Mouse (Mus musculus): Measurements from ENCODE around the gene Epn3.

GRCm38 (mm10) chr11:94482738-94483137, 17.0 kb downstream of the Epn3 start:
- TF ChIP-seq CTCF (IDR thresholded peaks at IDR 0.05; ENCODE audit: insufficient read depth, low read depth, low read length) (no peak), POLR2A (IDR thresholded peaks at IDR 0.05; ENCODE audit: insufficient read depth, low read depth, low read length) (no peak)
